ENCODE assay signal across 9 mouse cellular contexts in genomic region chr2:45100017-45100416, GRCm38 (mm10). TPM values are rescaled to one million over a fixed set of nuclear protein-coding genes. Genes with fewer than 3 reads are reported as not detected.
DNase-seq lines count a peak whose midpoint lies in the region; ATAC-seq and TF ChIP-seq lines count a peak whose summit lies in the region.
"Had no signal": no experiment of that assay in that cellular context is flagged by ENCODE, and none has a peak within 500 bp of the region (broad histone marks: within the 10 kb centered on the region; RNA-seq: fewer than 3 reads in every experiment).

No protein-coding gene starts in this region.

- peak overlapping the region; percentile 67 for H3K27ac ChIP-seq in gastrocnemius, adult 2 months
- H3K27ac ChIP-seq in left cerebral cortex, adult 2 months = peak overlapping the region; percentile 83
- peak overlapping the region; percentile 65; the same call in 1 of the 2 replicates for H3K27ac ChIP-seq in bone marrow, adult 2 months (ENCODE audit: control insufficient read depth, insufficient read depth, low read depth, low read length, poor library complexity)
- peak overlapping the region; percentile 79 for H3K27ac ChIP-seq in liver, embryonic 16.5 days (ENCODE audit: low read length)

- no peak for DNase-seq in gastrocnemius, adult 2 months
- no peak for DNase-seq in gastrocnemius, postnatal 36 days
- DNase-seq in left cerebral cortex, adult 2 months (ENCODE audit: extremely low spot score in 1 of 2, low spot score in 2 of 2) = no peak
- no peak for DNase-seq in left cerebral cortex, postnatal 4 days
- no peak for DNase-seq in T-cell, adult 2 months (ENCODE audit: low spot score)
- no peak for DNase-seq in gastrocnemius, adult 18-20 months (ENCODE audit: low spot score)
- DNase-seq: kidney, adult 8-10 months had no signal

- no peak overlapping the region for H3K9ac ChIP-seq in liver, embryonic 16.5 days (ENCODE audit: low read depth, low read length)

- no peak for TF ChIP-seq CTCF in gastrocnemius, adult 2 months (IDR thresholded peaks at IDR 0.05)
- no peak for TF ChIP-seq CTCF in left cerebral cortex, adult 2 months (IDR thresholded peaks at IDR 0.05)
- no peak for TF ChIP-seq CTCF in bone marrow, adult 2 months (IDR thresholded peaks at IDR 0.05; ENCODE audit: control insufficient read depth, insufficient read depth, low read length)

- intact Hi-C loops in gastrocnemius, adult 2 months (cut with DNase I) = no loop called here
- intact Hi-C loops in gastrocnemius, postnatal 36 days (cut with DNase I) = no loop called here
- intact Hi-C loops in left cerebral cortex, adult 2 months (cut with DNase I) = loop anchor here (5.0 to 10.0 kb wide), 4 partner anchors 45 to 1115 kb away; no protein-coding TSS in a partner anchor
- intact Hi-C loops in left cerebral cortex, postnatal 4 days (cut with DNase I) = loop anchor here (10.0 kb wide), 3 partner anchors 525 to 1115 kb away; no protein-coding TSS in a partner anchor

- WGBS in bone marrow, adult 2 months = 13% methylated on average over 4 of the region's 4 CpGs
- WGBS in liver, embryonic 16.5 days (ENCODE audit: insufficient replicate concordance) = 12% methylated on average over 4 of the region's 4 CpGs

- H3K4me1 ChIP-seq in bone marrow, adult 2 months (ENCODE audit: control insufficient read depth, insufficient read depth, low read length) = peaks cover 1% of the 10 kb centered on the region; the same call in 1 of the 2 replicates
- peaks cover 41% of the 10 kb centered on the region for H3K4me1 ChIP-seq in liver, embryonic 16.5 days (ENCODE audit: control insufficient read depth, low read depth, low read length)

- H3K9me3 ChIP-seq in liver, embryonic 16.5 days (replicated peaks; ENCODE audit: control insufficient read depth, low read length) = no peaks in the 10 kb centered on the region

- H3K36me3 ChIP-seq in liver, embryonic 16.5 days (ENCODE audit: control insufficient read depth, insufficient read depth) = peaks cover 3% of the 10 kb centered on the region

- no peak for TF ChIP-seq POLR2A in bone marrow, adult 2 months (IDR thresholded peaks at IDR 0.05; ENCODE audit: borderline replicate concordance, control insufficient read depth, low read depth, low read length)

- peak overlapping the region; percentile 47 for H3K4me2 ChIP-seq in liver, embryonic 16.5 days (ENCODE audit: low read depth, low read length)

- ATAC-seq in liver, embryonic 16.5 days (ENCODE audit: low read depth) = no peak

- no peaks in the 10 kb centered on the region; the same call in 1 of the 2 replicates for H3K27me3 ChIP-seq in liver, embryonic 16.5 days (ENCODE audit: control insufficient read depth, insufficient read depth, low read depth, low read length)

- peak overlapping the region; percentile 36 for H3K4me3 ChIP-seq in gastrocnemius, adult 2 months
- no peak overlapping the region for H3K4me3 ChIP-seq in left cerebral cortex, adult 2 months
- H3K4me3 ChIP-seq in bone marrow, adult 2 months (replicated peaks; ENCODE audit: control insufficient read depth, low read depth, low read length) = no peak overlapping the region
- 0 out of 2 replicates have a peak overlapping the region, but pooled peaks have one; percentile 9 for H3K4me3 ChIP-seq in liver, embryonic 16.5 days (ENCODE audit: low read depth, low read length)

RNA-seq across cellular contexts. Expression of gene Zeb2, which starts 17.2 kb away (rescaled TPM):
- total RNA-seq in gastrocnemius, adult 2 months (2021) = 10 to 100 TPM; 31.3 to 41.6 TPM
- total RNA-seq in gastrocnemius, postnatal 36 days (2021) = 10 to 100 TPM; 29.1 to 30.4 TPM
- 100 to 1,000 TPM; 156 to 181 TPM for total RNA-seq in left cerebral cortex, adult 2 months (2021)
- 100 to 1,000 TPM; 451 to 546 TPM for total RNA-seq in left cerebral cortex, postnatal 4 days (2021)
- 116 and 143 TPM in 2 replicates for polyA plus RNA-seq in bone marrow, adult 2 months (2011; ENCODE audit: insufficient read depth, insufficient read length, low replicate concordance, missing spikeins)
- polyA plus RNA-seq in liver, embryonic 16.5 days (2015; fragmentation: Nextera tagmentation; extraction: Ambion mirVana) = 12.1 and 12.5 TPM in 2 replicates
- total RNA-seq in gastrocnemius, adult 18-20 months (2021) = 10 to 100 TPM; 34.8 to 49.2 TPM

Comparison
In these comparisons a context has a peak if more than half of its experiments do, and no peak if none do; other contexts are left out.
1. H3K4me3 ChIP-seq: peak in gastrocnemius, adult 2 months (single experiment) and liver, embryonic 16.5 days (single experiment); none in left cerebral cortex, adult 2 months (single experiment) and bone marrow, adult 2 months (single experiment).
2. intact Hi-C loops: an anchor here in left cerebral cortex, adult 2 months (5.0 to 10.0 kb wide) and left cerebral cortex, postnatal 4 days (10.0 kb wide); none called in gastrocnemius, adult 2 months and gastrocnemius, postnatal 36 days.
3. Peak in every context shown above with its lines, with median percentiles within 50 percentile points of each other: H3K27ac ChIP-seq.